Mouse (Mus musculus) c-Kit-positive CD71-positive TER-119-negative erythroid progenitor cells, embryonic 14.5 days (primary cell): ENCODE results near the gene Adcy1.
"Not testable (repeated sequence)": the region's sequence is repeated elsewhere in the genome, so short reads cannot be mapped to it uniquely, and the experiment has no call there.

ENCODE experiments used
- DNase-seq: peaks from one replicate; pipeline ENCODE4 v3.0.0-alpha.2; 2013; ENCODE audit warnings: low read depth

The Adcy1 gene

DNA sequence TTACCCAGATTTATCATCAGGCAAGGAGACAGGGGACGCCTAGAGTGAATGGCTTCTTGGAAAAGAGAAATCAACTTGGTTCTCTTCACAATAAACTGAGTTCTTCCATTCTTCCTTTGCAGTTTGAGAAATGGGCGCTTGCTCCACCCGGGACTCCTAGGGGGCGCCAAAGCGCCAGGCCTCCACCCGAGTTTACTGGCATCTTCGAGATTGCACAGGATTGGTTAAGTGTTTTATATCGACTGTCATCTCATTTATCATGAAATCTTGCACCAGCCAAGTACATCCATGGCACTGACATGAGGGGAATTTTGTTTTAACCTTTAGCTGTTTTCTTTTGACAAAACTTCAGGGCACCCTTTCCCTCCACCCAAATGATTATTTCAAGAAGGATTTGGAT is 152.4 kb downstream of the Adcy1 start:
- no peak for DNase-seq

- not testable (repeated sequence) for DNase-seq
Measured at GRCm38 (mm10) chr11:7221826-7222225, 158.5 kb downstream of the Adcy1 start.

- DNase-seq = no peak
Measured at GRCm38 (mm10) chr11:7226200-7226599, 162.9 kb downstream of the Adcy1 start.

DNA sequence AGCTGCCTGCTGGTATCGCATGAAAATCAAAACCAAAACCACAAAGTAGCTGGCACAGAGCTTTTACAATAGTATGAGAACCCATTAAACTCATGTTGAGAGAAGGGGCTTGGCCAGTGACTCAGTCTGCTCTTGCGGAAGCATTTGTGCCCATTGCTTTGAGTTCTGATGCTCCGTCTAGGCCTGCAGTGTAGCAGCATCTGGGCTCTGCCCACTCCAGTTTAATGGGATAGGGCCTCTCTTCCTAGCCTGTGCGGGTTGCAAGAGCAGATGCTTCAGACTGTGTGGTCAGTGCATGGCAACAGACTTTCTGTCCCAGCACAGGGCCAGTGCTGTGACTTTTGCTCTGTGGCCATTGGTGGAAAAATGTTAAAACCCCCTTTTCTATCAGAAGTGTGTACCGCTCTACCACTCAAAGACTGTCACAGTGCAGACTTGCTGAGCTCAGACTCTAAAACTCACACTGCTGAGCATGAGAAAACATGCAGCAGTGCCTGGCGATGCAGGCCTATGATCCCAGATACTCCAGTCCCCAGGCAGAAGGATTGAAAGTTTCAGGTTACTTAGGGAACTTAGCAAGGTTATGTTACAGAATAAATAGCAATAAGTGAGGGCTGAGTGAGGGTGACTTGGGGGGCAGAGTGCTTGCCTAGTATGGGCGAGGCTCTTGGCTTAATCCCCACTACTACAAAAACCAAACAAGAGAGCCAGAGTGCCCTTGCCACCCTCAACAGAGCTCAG is 163.7 kb downstream of the Adcy1 start:
- no peak for DNase-seq

GRCm38 (mm10) chr11:7228107-7228506 is 164.8 kb downstream of the Adcy1 start:
- DNase-seq = no peak
